Mouse (Mus musculus) adrenal gland, postnatal 4 days (tissue): ENCODE measurements around the gene D130043K22Rik. TPM values are rescaled to one million over a fixed set of nuclear protein-coding genes. Genes with fewer than 3 reads are reported as not detected.

Experiments
- DNase-seq, 2 experiments: peaks; one replicate each; pipeline ENCODE4 v3.0.0; 2021 to 2022; ENCODE audit warnings: low spot score in 2 of 2, mixed read lengths in 2 of 2
- total RNA-seq, 2 experiments: library from RNA; stranded (reverse); gene quantifications; 2 replicates each; pipeline ENCODE4 v1.2.3; 2021

The D130043K22Rik gene
- total RNA-seq, 2 experiments from 2014 or later, result 1.0 to 1.6 TPM

- no peak for DNase-seq
Observed at GRCm38 (mm10) chr13:24892516-24892915, 47.6 kb downstream of the D130043K22Rik start.

DNA sequence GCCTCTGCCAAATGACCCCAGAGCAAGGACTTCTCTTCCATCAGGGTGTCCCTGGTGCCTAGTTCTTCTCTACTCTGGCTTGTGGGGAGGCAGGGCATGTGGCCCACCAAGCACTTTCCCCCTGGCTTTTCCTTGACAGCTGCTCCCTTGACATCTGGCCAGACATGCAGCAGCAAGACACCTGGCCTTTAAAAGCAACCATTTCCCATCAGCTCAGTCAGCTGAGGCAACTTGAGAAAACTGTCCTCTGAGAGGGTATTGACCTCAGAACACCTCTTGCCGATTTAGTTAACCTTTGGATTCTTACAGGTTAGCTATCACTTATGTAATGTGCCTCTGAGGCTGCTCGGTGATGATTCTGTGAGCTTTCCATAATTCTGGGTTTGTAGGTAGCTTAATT, 48.9 kb downstream of the D130043K22Rik start:
- DNase-seq, result no peak

DNA sequence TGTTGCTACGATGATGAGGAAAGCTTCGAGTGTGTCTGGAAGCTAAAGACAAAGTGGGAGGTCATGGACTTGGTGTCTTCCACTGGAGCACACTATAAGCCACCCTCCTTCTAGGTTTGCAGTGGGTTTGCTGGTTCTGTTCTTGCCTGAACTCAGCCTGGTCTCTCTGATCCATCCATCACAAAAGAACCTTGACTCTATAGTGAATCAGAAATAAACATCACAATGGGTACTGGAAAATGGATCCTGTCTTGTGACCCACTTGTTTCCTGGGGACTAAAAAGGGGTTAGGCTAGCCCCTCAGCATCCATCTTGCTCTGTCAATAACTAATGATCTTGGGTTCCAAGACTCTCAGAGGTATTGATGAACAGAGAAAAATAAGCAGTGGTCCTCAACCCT, 57.0 kb downstream of the D130043K22Rik start:
- no peak for DNase-seq

- no peak for DNase-seq
Observed at GRCm38 (mm10) chr13:24903412-24903811, 58.5 kb downstream of the D130043K22Rik start.

DNA sequence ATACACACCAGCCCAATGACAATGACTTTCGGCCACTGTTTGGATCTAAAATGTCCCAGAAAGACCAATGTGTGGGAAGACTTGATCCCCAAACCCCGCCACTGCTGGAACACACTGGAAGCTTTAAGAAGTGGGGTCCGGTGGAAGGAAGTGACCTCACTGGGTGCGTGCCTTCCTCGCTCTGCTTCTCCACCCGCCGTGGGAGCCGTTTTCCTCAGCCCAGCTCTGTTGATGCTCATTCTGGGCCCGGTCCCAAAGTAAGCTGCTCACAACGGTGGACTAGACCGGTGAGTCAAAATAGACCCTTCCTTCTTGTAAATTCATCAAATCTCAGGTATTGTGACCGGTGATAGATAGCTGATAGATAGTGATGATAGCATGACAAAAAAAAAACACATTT, 60.5 kb downstream of the D130043K22Rik start:
- DNase-seq, result no peak

DNA sequence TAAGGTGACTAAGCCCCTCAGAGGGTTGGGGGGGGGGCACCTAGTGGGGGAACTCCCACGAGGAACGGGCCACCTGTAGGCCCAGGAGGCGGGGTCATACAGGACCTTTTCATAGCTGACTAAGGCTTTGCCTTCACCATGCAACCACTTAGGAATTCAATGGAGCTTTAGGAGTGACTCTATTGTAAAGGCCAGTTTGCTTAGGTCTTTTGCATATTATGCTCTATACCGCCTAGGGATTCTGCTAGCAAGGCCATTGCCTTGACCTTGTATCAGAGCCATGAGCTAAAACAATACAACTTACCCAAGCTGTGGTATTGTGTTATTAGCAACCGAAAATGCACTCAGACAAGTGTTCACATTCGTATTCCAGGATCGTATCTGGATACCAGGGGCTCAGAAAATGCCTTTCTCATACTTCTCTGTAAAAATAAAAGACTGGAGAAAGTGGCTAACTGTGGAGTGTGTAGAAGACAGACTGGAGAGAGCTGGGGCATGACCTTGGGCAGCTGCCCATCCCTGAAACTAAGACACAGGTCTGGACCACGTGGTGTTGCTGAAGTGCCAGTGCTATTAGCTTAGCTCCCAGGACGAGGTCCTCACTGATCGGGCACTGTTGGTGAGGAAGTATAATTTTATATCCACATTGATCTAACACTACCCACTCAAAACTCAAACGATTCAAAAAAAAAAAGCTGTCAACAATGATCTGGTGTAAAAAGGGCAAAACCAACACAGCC, 62.1 kb downstream of the D130043K22Rik start:
- no peak for DNase-seq

- no peak for DNase-seq
Observed at GRCm38 (mm10) chr13:24909112-24909511, 64.2 kb downstream of the D130043K22Rik start.

GRCm38 (mm10) chr13:24913576-24913975, 68.6 kb downstream of the D130043K22Rik start:
- DNase-seq, result no peak

DNA sequence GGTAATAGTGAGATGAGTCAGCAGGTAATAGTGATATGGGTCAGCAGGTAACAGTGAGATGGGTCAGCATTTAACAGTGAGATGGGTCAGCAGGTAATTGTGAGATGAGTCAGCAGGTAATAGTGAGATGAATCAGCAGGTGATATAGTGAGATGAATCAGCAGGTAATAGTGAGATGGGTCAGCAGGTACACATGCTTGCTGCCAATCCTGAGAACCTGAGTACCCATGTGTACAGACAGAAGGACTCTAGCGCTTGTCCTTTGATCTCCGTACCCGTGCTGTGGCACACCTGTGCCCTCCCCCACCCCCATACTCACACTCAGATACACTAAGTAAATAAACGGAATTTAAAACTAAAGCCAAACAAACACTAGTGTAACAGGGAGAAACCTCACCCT, 70.0 kb downstream of the D130043K22Rik start:
- no peak for DNase-seq

- DNase-seq, result no peak
Observed at GRCm38 (mm10) chr13:24915831-24916230, 70.9 kb downstream of the D130043K22Rik start.

DNA sequence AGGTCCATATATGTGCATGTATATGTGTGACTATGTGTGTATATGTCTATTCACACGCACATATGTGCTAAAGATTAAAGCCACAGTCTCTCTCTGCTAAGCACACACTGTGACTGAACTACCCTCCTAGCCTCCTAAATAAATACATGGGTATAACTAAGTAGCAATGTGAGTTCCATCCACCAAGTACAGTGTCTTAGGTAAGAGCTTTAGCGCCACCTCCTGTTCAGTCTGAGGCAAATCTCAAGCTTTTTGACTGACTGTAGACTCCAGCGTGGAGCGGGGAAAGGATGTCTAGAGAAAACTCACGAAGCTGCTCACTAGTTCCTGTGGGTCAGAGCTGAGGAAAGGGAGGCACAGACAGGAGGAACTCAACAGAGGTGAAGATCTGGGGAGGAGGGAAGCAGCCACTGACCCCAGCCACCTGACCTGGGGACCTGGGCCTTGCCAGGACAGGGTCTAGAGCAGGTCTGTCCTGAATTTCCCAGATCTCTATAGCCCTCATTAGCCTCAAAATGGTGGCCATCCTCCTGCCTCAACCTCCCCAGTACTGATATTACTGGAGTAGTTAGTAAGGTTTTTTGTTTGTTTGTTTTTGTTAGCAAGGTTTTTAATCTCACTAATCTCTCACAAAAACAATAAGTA, 75.5 kb downstream of the D130043K22Rik start:
- DNase-seq, result peak in 1 of 2 experiments; percentile 47

DNA sequence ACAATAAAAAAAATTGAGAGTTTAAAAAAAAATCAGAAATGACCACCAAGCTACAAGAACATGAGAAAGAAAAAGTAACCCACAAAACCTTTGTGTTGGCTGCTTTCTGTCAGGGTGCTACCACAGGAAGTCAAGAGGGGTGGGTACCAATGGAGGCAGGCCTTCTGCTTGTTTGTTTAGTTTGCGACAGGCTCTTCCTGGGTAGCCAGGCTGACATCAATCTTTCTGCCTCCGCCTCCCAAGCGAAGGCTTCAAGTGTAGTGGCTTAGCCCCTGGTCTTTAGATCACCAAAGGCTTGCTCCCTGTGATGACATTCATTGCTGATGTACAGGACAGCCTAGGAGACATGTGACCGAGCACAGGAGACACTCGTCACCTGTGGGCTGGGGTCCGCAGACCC, 76.3 kb downstream of the D130043K22Rik start:
- no peak for DNase-seq

DNA sequence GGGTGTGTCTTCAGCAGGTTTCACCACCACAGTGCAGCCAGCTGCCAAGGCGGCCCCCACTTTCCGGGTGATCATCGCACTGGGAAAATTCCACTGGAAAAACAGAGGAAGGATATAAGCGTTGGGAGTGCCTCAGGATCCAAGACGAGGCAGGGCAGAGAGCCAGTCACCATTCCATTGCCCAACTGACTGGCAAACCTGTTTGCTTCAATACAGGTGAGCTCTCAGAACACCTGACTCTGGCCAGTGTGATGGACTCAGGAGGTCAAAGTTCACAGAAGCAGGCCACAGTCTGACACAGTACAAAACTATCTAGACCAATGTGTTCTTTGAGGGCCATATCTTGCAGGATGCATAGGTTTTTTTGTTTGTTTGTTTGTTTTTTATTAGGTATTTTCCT, 79.1 kb downstream of the D130043K22Rik start:
- no peak for DNase-seq

DNA sequence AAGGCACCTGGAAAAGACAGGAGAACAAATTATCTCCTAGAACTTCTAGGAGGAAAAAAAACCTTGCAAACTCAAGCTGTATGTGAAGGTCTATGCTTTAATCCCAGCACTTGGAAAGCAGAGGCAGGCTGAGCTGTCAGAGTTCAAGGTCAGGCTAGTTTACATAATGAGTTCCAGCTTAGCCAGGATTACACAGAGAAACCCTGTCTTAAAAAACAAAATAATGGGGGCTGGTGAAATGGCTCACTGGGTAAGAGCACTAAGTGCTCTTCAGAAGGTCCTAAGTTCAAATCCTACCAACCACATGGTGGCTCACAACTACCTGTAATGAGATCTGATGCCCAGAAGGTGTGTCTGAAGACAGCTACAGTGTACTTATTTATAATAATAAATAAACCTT, 85.7 kb downstream of the D130043K22Rik start:
- no peak for DNase-seq

GRCm38 (mm10) chr13:24933199-24933598, 88.3 kb downstream of the D130043K22Rik start:
- DNase-seq, result no peak

DNA sequence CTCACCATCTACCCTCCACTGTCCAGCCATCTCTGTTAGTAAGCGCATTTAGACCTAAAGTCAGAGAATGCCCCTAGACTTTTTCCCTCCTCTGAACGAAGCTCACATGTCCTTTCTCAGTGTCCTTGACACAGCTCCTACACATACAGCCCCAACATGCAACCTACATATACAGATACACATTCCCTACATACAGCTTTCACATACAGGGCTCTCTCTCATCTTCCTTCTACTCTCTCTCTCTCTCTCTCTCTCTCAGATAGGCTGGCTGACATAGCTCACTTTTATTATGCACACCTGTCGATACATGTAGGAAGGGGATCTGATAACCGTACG, 91.8 kb downstream of the D130043K22Rik start:
- DNase-seq, result no peak

- peak; percentile 57 to 58 for DNase-seq
Observed at GRCm38 (mm10) chr13:24937108-24937838, 92.3 kb downstream of the D130043K22Rik start, which contains the start of gene Aldh5a1. TSS of gene Aldh5a1 (minus strand) at chr13:24937661.

GRCm38 (mm10) chr13:24937839-24938166, 92.9 kb downstream of the D130043K22Rik start:
- no peak for DNase-seq

DNA sequence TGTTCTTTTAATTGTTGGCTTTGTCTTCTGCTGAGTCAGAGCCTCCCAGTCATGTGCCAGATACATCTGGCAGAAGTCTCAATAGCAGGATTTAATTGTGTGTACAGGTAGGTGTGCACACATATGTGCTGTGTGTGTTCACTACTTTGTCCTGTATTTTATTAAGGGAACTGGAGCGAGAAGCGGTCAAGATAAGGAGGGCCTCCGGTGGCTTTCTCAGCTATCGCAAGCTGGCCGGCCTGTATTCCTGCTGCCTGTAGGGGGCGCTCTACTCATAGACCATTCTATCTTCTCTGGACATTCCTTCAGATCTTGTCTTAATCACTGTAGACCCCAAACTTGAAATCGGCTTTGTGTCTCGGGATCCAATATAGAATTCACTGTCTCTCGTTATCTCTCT, 93.7 kb downstream of the D130043K22Rik start:
- DNase-seq, result peak; percentile 30 to 43

GRCm38 (mm10) chr13:24939472-24939871, 94.5 kb downstream of the D130043K22Rik start:
- no peak for DNase-seq

- DNase-seq, result no peak
Observed at GRCm38 (mm10) chr13:24942512-24943282, 97.8 kb downstream of the D130043K22Rik start, which contains the start of gene Gpld1. TSS of gene Gpld1 (plus strand) at chr13:24943152.
